Mouse (Mus musculus) liver, embryonic 16.5 days (tissue): ENCODE data around the gene Magi2. TPM values are rescaled to one million over a fixed set of nuclear protein-coding genes. Genes with fewer than 3 reads are reported as not detected.

Experiments
- ATAC-seq: fragments of 200-750 bp; cut with Nextera tagmentation; 2 replicates; pipeline ENCODE4 v1.8.0; 2017; ENCODE audit warnings: low read depth, mild to moderate bottlenecking, moderate number of reproducible peaks, moderate library complexity
- H3K27ac ChIP-seq: fragments of 300-500 bp; sonication (generic); 2 replicates; pipeline ENCODE4 v1.5.1; 2014; ENCODE audit warnings: mild to moderate bottlenecking, low read length
- H3K27me3 ChIP-seq: fragments of 300-500 bp; sonication (generic); 2 replicates; pipeline ENCODE4 v1.6.1; 2014; ENCODE audit warnings: low read depth, low read length, mixed read lengths; ENCODE audit not compliant: control insufficient read depth, insufficient read depth
- H3K36me3 ChIP-seq: fragments of 300-500 bp; sonication (generic); 2 replicates; pipeline ENCODE4 v1.6.1; 2014; ENCODE audit warnings: mild to moderate bottlenecking; ENCODE audit not compliant: control insufficient read depth, insufficient read depth
- H3K4me1 ChIP-seq: fragments of 300-500 bp; sonication (generic); 2 replicates; pipeline ENCODE4 v1.6.1; 2014; ENCODE audit warnings: low read depth, low read length, mixed read lengths; ENCODE audit not compliant: control insufficient read depth
- H3K4me2 ChIP-seq: fragments of 300-500 bp; sonication (generic); 2 replicates; pipeline ENCODE4 v1.6.1; 2014; ENCODE audit warnings: low read depth, low read length, mixed read lengths
- H3K4me3 ChIP-seq: fragments of 300-500 bp; sonication (generic); 2 replicates; pipeline ENCODE4 v1.5.1; 2014; ENCODE audit warnings: low read depth, mild to moderate bottlenecking, low read length
- H3K9ac ChIP-seq: fragments of 300-500 bp; sonication (generic); 2 replicates; pipeline ENCODE4 v1.6.1; 2014; ENCODE audit warnings: low read depth, low read length
- H3K9me3 ChIP-seq: fragments of 300-500 bp; sonication (generic); replicated peaks from 2 replicates; pipeline ENCODE4 v1.6.1; 2016; ENCODE audit warnings: low read length; ENCODE audit not compliant: control insufficient read depth
- WGBS: fragments of 180-500 bp; shearing (Covaris S2); extraction: QIAGEN DNeasy Blood & Tissue Kit; methylation state at CpG from one replicate; pipeline ENCODE4 v1.1.7; 2014; ENCODE audit not compliant: insufficient replicate concordance; 5-methylcytosine and 5-hydroxymethylcytosine counted together
- polyA plus RNA-seq: library from polyadenylated mRNA; unstranded; fragments of >200 nt; fragmentation: Nextera tagmentation; extraction: Ambion mirVana; gene quantifications from 2 replicates; pipeline ENCODE4 v1.2.1, GENCODE M21; 2015

The Magi2 gene
- polyA plus RNA-seq, 1 experiment from 2014 or later = 0.34 TPM

DNA sequence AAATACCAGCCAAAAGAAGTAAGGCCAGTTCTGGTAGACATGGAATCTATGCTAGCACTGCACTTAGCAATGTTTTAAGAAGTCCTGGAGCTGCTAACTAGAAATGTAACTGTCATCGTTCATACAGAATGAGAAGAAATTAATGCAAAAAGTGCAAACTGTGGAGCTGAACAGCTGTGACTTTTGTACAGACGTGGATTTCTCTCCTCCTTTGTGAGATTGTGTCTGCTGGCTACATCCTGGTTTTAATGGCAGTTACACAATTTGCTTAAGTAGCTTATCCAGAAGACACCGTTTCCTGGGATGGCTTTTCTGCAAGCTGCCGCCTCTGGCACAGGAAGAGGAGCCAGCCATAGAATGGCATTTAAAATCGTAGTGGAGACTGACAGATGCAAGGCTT is 1136.4 kb downstream of the Magi2 start:
- no peaks in the 10 kb centered on the region for H3K4me1 ChIP-seq
- H3K27me3 ChIP-seq = no peaks in the 10 kb centered on the region
- H3K4me2 ChIP-seq = no peak overlapping the region
- H3K4me3 ChIP-seq = no peak overlapping the region
- no peaks in the 10 kb centered on the region for H3K36me3 ChIP-seq
- no peak for ATAC-seq
- 47% methylated on average over 5 of the region's 5 CpGs for WGBS
- H3K9ac ChIP-seq = no peak overlapping the region
- H3K9me3 ChIP-seq = no peaks in the 10 kb centered on the region
- H3K27ac ChIP-seq = no peak overlapping the region

DNA sequence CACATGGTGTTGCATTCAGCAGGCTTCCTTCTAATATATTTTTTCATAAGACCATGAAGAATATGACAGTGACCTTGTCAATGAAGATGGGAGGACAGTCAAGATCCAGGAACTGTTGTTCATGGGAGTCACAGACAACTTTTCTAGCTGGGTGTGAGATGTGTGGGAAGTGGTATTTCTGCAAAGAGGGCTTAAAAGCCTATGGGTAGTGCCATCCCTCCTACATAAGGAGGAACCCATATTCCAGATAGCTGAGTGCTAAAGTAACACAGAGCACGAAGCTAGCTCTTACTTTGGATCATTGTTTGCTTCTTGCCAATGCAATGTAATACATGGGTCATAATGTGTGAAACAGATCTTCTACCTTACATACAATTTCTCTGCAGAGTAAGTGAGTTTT is 1146.8 kb downstream of the Magi2 start:
- no peak for ATAC-seq
- H3K4me2 ChIP-seq = no peak overlapping the region
- no peak overlapping the region for H3K27ac ChIP-seq
- H3K4me3 ChIP-seq = no peak overlapping the region
- H3K9me3 ChIP-seq = no peaks in the 10 kb centered on the region
- H3K27me3 ChIP-seq = no peaks in the 10 kb centered on the region
- H3K9ac ChIP-seq = no peak overlapping the region
- no peaks in the 10 kb centered on the region for H3K36me3 ChIP-seq
- WGBS = 47% methylated on average over 1 of the region's 1 CpGs
- H3K4me1 ChIP-seq = no peaks in the 10 kb centered on the region

DNA sequence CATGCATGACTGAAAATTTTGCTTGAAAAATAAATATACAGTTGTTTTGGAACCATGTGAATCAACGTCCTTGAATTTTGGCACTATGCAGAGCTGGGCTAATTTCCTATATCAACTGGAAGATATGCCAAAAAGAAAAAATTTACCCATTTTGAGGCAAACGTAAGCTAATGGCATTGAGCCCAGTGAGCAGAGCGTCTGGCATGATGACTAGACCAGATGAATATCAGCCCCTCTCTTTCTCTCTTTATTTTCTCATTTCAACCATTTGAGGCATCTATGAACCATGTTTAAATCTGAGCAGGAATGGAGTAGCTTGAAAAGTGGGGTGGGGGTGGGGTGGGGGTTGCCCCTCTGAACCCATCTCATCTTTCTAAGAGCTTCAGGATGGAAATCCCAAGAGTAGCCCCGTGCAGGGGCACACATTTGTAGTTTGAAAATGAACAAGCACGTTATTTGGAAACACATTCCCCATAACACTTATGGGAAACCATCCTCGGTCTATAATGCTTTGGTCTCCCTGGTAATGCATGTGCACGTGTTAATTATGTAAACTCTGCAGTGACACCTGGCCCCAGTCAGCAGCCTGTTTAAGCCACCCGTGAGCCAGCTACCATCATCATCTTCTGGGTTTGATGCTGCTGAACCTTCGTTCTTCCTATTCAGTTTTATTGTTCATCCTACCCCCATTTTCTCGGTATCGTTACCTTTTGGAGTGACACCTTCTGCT is 1151.4 kb downstream of the Magi2 start:
- Histone ChIP-seq H3K4me3 (no peak overlapping the region), H3K9ac (no peak overlapping the region), H3K27me3 (no peaks in the 10 kb centered on the region), H3K27ac (no peak overlapping the region), H3K36me3 (no peaks in the 10 kb centered on the region), H3K9me3 (no peaks in the 10 kb centered on the region), H3K4me1 (no peaks in the 10 kb centered on the region), H3K4me2 (no peak overlapping the region)
- ATAC-seq = no peak
- 61% methylated on average over 11 of the region's 11 CpGs for WGBS

DNA sequence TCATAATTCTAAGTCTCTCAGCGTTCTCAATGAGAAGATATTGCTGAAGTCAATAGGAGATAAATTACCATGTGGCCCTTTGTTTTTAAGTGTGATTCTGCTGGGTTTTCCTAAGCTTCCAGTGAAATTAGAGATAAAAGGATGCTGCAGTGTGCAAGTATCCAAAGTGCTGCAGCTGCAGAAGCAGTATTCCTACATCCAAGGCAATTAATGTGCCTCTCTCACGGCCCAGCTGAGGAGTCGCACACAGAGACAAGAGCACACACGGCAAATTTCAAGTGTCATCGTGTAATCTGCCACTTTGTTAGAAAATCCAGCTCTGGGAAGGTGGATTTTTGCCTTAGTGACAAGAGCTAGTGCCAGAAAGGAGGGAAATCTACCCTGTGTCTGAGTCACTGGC is 1177.7 kb downstream of the Magi2 start:
- WGBS = 65% methylated on average over 5 of the region's 5 CpGs
- H3K9ac ChIP-seq = no peak overlapping the region
- H3K4me3 ChIP-seq = no peak overlapping the region
- H3K9me3 ChIP-seq = no peaks in the 10 kb centered on the region
- H3K4me1 ChIP-seq = no peaks in the 10 kb centered on the region
- H3K36me3 ChIP-seq = no peaks in the 10 kb centered on the region
- no peak for ATAC-seq
- no peaks in the 10 kb centered on the region for H3K27me3 ChIP-seq
- H3K4me2 ChIP-seq = no peak overlapping the region
- H3K27ac ChIP-seq = no peak overlapping the region

DNA sequence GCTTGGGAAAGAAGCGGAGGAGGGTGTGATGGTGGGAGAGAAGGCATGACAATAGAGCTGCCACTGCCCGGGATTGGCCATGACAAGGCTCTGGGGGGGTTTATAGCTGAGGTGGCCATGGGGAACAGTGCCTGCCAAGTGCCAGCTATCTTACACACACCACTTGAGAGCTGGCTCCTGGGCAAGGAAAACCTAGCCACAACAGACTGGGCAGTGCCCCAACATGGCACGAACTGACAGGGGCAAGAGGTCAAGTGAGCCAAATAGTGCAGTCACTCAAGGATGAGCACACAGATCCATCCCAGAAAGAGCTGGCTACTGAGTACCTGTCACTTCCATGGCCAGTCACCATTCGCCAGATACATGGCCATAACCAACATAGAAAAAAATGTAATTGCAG is 1179.8 kb downstream of the Magi2 start:
- no peaks in the 10 kb centered on the region for H3K36me3 ChIP-seq
- no peak overlapping the region for H3K27ac ChIP-seq
- no peak overlapping the region for H3K9ac ChIP-seq
- no peak for ATAC-seq
- H3K4me1 ChIP-seq = no peaks in the 10 kb centered on the region
- H3K27me3 ChIP-seq = no peaks in the 10 kb centered on the region
- no peaks in the 10 kb centered on the region for H3K9me3 ChIP-seq
- no peak overlapping the region for H3K4me2 ChIP-seq
- H3K4me3 ChIP-seq = no peak overlapping the region
- WGBS = 66% methylated on average over 4 of the region's 4 CpGs

DNA sequence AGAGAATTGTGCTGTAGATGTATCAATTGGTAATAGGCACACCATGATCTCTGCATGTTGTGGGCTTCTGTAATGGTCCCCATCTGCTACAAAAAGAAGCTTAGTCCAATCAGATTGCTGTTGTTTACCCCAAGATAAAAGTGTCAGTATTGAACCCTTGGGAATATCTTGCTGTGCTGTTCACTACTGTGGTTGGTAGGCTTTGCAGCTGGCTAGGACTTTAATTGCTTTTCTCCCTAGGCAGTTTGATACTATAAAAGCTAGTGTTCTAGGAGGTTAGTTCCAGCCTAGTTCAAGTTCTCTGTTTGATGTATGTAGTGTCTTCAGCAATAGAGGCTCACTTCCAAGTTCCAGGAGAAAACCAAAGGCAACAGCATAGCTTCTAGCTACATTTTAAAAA is 1188.5 kb downstream of the Magi2 start:
- no peaks in the 10 kb centered on the region for H3K27me3 ChIP-seq
- H3K27ac ChIP-seq = no peak overlapping the region
- no peak for ATAC-seq
- H3K9me3 ChIP-seq = no peaks in the 10 kb centered on the region
- no peaks in the 10 kb centered on the region for H3K36me3 ChIP-seq
- H3K4me2 ChIP-seq = no peak overlapping the region
- H3K4me1 ChIP-seq = no peaks in the 10 kb centered on the region
- H3K9ac ChIP-seq = no peak overlapping the region
- no peak overlapping the region for H3K4me3 ChIP-seq

DNA sequence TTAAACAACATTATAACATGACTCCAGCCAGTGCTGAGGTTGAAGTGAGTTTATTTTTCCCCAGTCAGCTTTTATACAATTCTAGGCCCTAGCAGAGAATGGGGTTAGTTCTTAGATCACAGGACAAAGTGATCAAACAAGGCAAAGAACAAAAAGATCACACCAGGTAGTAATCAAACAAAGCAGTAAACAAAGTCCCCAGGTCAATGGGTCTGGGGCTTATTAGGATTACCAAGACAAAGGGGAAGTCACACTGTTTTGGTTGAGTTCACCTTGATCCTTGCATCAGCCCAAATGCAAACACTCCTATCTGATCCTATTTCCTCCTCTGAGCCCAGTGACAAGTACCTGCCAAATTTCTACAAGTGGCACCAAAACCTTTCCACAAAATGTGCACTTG is 1190.5 kb downstream of the Magi2 start:
- no peaks in the 10 kb centered on the region for H3K27me3 ChIP-seq
- H3K4me3 ChIP-seq = no peak overlapping the region
- no peaks in the 10 kb centered on the region for H3K9me3 ChIP-seq
- H3K4me1 ChIP-seq = no peaks in the 10 kb centered on the region
- H3K9ac ChIP-seq = no peak overlapping the region
- H3K27ac ChIP-seq = no peak overlapping the region
- no peak overlapping the region for H3K4me2 ChIP-seq
- no peaks in the 10 kb centered on the region for H3K36me3 ChIP-seq
- ATAC-seq = no peak

DNA sequence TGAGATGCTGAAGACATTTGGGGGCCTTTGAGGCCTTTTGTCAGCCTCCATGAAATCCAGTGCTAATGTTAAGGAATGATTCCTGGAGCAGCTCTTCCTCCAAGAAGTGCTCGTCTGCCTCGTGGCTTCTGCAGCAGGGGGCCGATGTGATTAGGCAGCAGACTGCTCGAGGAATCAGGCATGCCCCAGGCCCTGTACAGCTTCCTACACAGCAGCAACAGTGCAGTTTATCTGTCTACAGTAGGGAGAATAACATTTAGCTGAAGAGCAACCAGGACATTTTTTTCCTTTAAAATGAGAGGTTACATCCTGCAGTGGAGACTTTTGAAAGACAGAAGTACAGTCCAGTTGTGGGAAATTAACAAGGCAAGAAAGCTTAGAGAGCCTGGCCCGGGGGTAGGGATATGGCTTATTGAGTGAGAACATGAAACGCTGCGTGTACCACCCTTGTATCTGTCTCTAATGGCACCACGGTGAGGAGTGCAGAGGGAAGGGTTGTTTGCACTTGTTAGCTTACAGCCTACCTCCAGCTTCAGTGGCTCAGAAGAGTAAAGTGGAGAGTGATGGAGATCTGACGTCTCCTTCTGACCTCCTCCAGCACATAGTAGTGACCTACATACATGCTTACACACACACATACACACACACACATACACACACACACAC is 1205.4 kb downstream of the Magi2 start:
- WGBS = 50% methylated on average over 9 of the region's 9 CpGs
- no peak for ATAC-seq
- Histone ChIP-seq H3K27me3 (no peaks in the 10 kb centered on the region), H3K27ac (no peak overlapping the region), H3K36me3 (no peaks in the 10 kb centered on the region), H3K4me2 (no peak overlapping the region), H3K4me1 (no peaks in the 10 kb centered on the region), H3K9me3 (no peaks in the 10 kb centered on the region), H3K9ac (no peak overlapping the region), H3K4me3 (no peak overlapping the region)

DNA sequence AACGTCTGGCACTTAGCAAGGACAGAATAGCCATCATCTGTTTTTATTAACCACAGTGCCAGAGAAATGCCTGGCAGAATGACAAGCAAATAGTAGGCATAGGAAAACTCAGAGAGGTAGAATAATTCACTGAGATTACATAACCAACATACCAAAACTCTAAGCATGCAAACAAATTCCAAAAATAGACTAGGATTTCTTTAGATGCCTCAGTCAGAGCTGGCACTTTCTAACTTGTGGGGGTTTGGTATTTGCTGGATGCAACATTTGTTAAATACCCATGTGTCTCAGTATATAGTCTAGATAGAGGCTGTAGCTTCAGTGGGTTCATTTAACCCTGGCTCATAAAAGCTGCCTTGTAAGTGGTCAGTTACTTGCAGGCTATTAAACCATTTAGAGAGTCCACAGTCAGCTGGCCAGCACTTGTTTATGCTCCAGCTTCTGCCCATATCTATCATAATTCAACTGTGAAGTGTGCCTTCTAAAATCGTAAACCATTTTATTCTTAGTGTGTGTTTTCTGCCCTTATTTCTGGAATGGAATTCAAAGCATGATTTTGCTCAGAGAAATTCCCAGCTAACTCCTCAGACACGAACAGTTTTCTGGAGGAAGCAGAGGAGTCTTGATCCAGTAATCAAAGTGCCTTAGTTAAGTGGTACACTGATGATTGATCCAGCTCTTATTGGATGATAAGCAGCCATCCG is 1219.8 kb downstream of the Magi2 start:
- 40% methylated on average over 4 of the region's 4 CpGs for WGBS
- H3K27ac ChIP-seq = no peak overlapping the region
- no peak overlapping the region for H3K4me2 ChIP-seq
- H3K27me3 ChIP-seq = no peaks in the 10 kb centered on the region
- no peaks in the 10 kb centered on the region for H3K9me3 ChIP-seq
- no peak overlapping the region for H3K4me3 ChIP-seq
- no peaks in the 10 kb centered on the region for H3K36me3 ChIP-seq
- ATAC-seq = no peak
- no peaks in the 10 kb centered on the region for H3K4me1 ChIP-seq
- no peak overlapping the region for H3K9ac ChIP-seq
